Mouse (Mus musculus): ENCODE results near the gene Uba7.
A peak's percentile ranks its signal among the peaks of the same experiment; 100 is the strongest.
"Not testable (repeated sequence)": the region's sequence is repeated elsewhere in the genome, so short reads cannot be mapped to it uniquely, and the experiment has no call there.

Gene Uba7

GRCm38 (mm10) chr9:107994464-107994863 lies 19.2 kb downstream of the Uba7 start:
- DNase-seq (ENCODE audit: low spot score) = no peak

- no peak for DNase-seq (ENCODE audit: low spot score)
Measured at GRCm38 (mm10) chr9:107995513-107995912, 20.2 kb downstream of the Uba7 start.

GRCm38 (mm10) chr9:107996049-107996448 lies 20.7 kb downstream of the Uba7 start, which contains the start of gene Gm20662:
Gene Gm20662 (plus strand): TSS chr9:107996349.
- no peak for DNase-seq (ENCODE audit: low spot score)

GRCm38 (mm10) chr9:108001922-108002770 lies 26.8 kb downstream of the Uba7 start, which contains the start of gene Ip6k1:
Gene Ip6k1 (plus strand): TSS chr9:108002501.
- peak; percentile 100 for DNase-seq (ENCODE audit: low spot score)

- DNase-seq (ENCODE audit: low spot score) = no peak
Measured at GRCm38 (mm10) chr9:108002778-108003530, 27.6 kb downstream of the Uba7 start.

- DNase-seq (ENCODE audit: low spot score) = peak; percentile 34
Measured at GRCm38 (mm10) chr9:108003531-108003890, 28.2 kb downstream of the Uba7 start.

GRCm38 (mm10) chr9:108008041-108008440 lies 32.7 kb downstream of the Uba7 start:
- DNase-seq (ENCODE audit: low spot score) = no peak

- DNase-seq (ENCODE audit: low spot score) = no peak
Measured at GRCm38 (mm10) chr9:108010385-108010784, 35.1 kb downstream of the Uba7 start.

- not testable (repeated sequence) for DNase-seq (ENCODE audit: low spot score)
Measured at GRCm38 (mm10) chr9:108013577-108013976, 38.3 kb downstream of the Uba7 start.

GRCm38 (mm10) chr9:108017127-108017526 lies 41.8 kb downstream of the Uba7 start:
- no peak for DNase-seq (ENCODE audit: low spot score)

- no peak for DNase-seq (ENCODE audit: low spot score)
Measured at GRCm38 (mm10) chr9:108020741-108021140, 45.4 kb downstream of the Uba7 start.

- DNase-seq (ENCODE audit: low spot score) = no peak
Measured at GRCm38 (mm10) chr9:108023216-108023615, 47.9 kb downstream of the Uba7 start.

GRCm38 (mm10) chr9:108026584-108026983 lies 51.3 kb downstream of the Uba7 start:
- no peak for DNase-seq (ENCODE audit: low spot score)

- DNase-seq (ENCODE audit: low spot score) = no peak
Measured at GRCm38 (mm10) chr9:108027867-108028266, 52.6 kb downstream of the Uba7 start.

- no peak for DNase-seq (ENCODE audit: low spot score)
Measured at GRCm38 (mm10) chr9:108032126-108032525, 56.8 kb downstream of the Uba7 start.
